Mouse (Mus musculus): ENCODE results near the gene Nif3l1.

DNA sequence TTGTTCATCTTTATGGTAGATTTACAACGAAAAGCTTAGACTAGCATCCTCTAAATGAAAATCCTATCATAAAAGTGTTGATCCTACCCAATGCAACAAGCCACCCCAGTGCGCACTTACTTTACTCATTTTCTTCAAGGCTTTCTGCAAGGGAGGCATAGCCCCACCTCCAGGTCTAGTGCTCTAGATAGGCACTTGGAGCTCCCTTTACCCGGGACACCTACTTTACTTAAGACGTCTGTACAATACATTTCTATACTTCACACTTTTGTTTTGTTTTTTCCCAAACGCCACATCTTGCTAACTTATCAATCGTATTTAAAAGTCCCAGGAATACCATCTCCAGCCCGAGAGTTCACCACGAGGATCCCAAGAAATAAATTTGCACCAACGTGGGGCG is 260 bp upstream of the Nif3l1 start:
- no peak for TF ChIP-seq CTCF (IDR thresholded peaks at IDR 0.05; ENCODE audit: insufficient read depth, low read depth, low read length)
- TF ChIP-seq POLR2A (IDR thresholded peaks at IDR 0.05; ENCODE audit: insufficient read depth, low read depth, low read length): no peak

Data from olfactory bulb, adult 2 months (tissue).